Mouse (Mus musculus) cerebellum, adult 2 months (tissue): ENCODE results near the gene Atp6v0d1.

Experiments
- CTCF ChIP-seq: fragments of 200-500 bp; IDR thresholded peaks from 2 replicates; pipeline ENCODE4 v1.5.1; 2011; ENCODE audit warnings: low read depth, mild to moderate bottlenecking, control low read depth, low read length, moderate library complexity, borderline replicate concordance; ENCODE audit not compliant: insufficient read depth
- POLR2A ChIP-seq: fragments of 200-500 bp; IDR thresholded peaks from 2 replicates; pipeline ENCODE4 v1.6.1; 2011; ENCODE audit warnings: low read length, control low read depth, borderline replicate concordance; ENCODE audit not compliant: insufficient read depth

GRCm38 (mm10) chr8:105496439-105497180, 69.2 kb downstream of the Atp6v0d1 start, which contains the start of gene Zdhhc1:
- TF ChIP-seq CTCF (peak; percentile 49; the same call in 1 of the 2 replicates), POLR2A (peak; percentile 46; the same call in 1 of the 2 replicates)
